Mouse (Mus musculus): ENCODE measurements around the gene Gm20388. TPM values are rescaled to one million over a fixed set of nuclear protein-coding genes. Genes with fewer than 3 reads are reported as not detected.

Gene Gm20388
- polyA plus RNA-seq, 1 experiment = 28.1 TPM

GRCm38 (mm10) chr8:122240241-122241026 is 2329.8 kb downstream of the Gm20388 start:
- Histone ChIP-seq H3K36me3 (ENCODE audit: control insufficient read depth, insufficient read depth, low read length, poor library complexity, severe bottlenecking) (no peaks in the 10 kb centered on the region), H3K27me3 (ENCODE audit: control insufficient read depth, insufficient read depth, low read length, poor library complexity, severe bottlenecking) (no peaks in the 10 kb centered on the region), H3K4me1 (ENCODE audit: control insufficient read depth, insufficient read depth, low read length) (no peaks in the 10 kb centered on the region), H3K27ac (ENCODE audit: insufficient read depth, low read length) (no peak overlapping the region), H3K9me3 (replicated peaks; ENCODE audit: control insufficient read depth, insufficient read depth, low read length, poor library complexity, severe bottlenecking) (no peaks in the 10 kb centered on the region), H3K4me3 (ENCODE audit: low read depth, low read length) (no peak overlapping the region), H3K9ac (ENCODE audit: low read depth, poor library complexity, severe bottlenecking) (no peak overlapping the region)
- TF ChIP-seq POLR2A (IDR thresholded peaks at IDR 0.05; ENCODE audit: insufficient read depth, low read length) (no peak), CTCF (IDR thresholded peaks at IDR 0.05; ENCODE audit: low read depth, low read length) (no peak), EP300 (IDR thresholded peaks at IDR 0.05; ENCODE audit: insufficient read depth, low read depth, low read length) (no peak)

- Histone ChIP-seq H3K4me1 (ENCODE audit: control insufficient read depth, insufficient read depth, low read length) (no peaks in the 10 kb centered on the region), H3K27ac (ENCODE audit: insufficient read depth, low read length) (no peak overlapping the region), H3K4me3 (ENCODE audit: low read depth, low read length) (no peak overlapping the region), H3K9ac (ENCODE audit: low read depth, poor library complexity, severe bottlenecking) (no peak overlapping the region), H3K27me3 (ENCODE audit: control insufficient read depth, insufficient read depth, low read length, poor library complexity, severe bottlenecking) (no peaks in the 10 kb centered on the region), H3K9me3 (replicated peaks; ENCODE audit: control insufficient read depth, insufficient read depth, low read length, poor library complexity, severe bottlenecking) (no peaks in the 10 kb centered on the region), H3K36me3 (ENCODE audit: control insufficient read depth, insufficient read depth, low read length, poor library complexity, severe bottlenecking) (no peaks in the 10 kb centered on the region)
- TF ChIP-seq POLR2A (IDR thresholded peaks at IDR 0.05; ENCODE audit: insufficient read depth, low read length) (no peak), EP300 (IDR thresholded peaks at IDR 0.05; ENCODE audit: insufficient read depth, low read depth, low read length) (no peak), CTCF (IDR thresholded peaks at IDR 0.05; ENCODE audit: low read depth, low read length) (no peak)
Measured at GRCm38 (mm10) chr8:122243310-122243709, 2332.7 kb downstream of the Gm20388 start.

- Histone ChIP-seq H3K36me3 (ENCODE audit: control insufficient read depth, insufficient read depth, low read length, poor library complexity, severe bottlenecking) (no peaks in the 10 kb centered on the region), H3K27me3 (ENCODE audit: control insufficient read depth, insufficient read depth, low read length, poor library complexity, severe bottlenecking) (no peaks in the 10 kb centered on the region), H3K4me3 (ENCODE audit: low read depth, low read length) (no peak overlapping the region), H3K27ac (ENCODE audit: insufficient read depth, low read length) (no peak overlapping the region), H3K9me3 (replicated peaks; ENCODE audit: control insufficient read depth, insufficient read depth, low read length, poor library complexity, severe bottlenecking) (no peaks in the 10 kb centered on the region), H3K9ac (ENCODE audit: low read depth, poor library complexity, severe bottlenecking) (no peak overlapping the region), H3K4me1 (ENCODE audit: control insufficient read depth, insufficient read depth, low read length) (no peaks in the 10 kb centered on the region)
- no peak for TF ChIP-seq POLR2A (IDR thresholded peaks at IDR 0.05; ENCODE audit: insufficient read depth, low read length)
- TF ChIP-seq CTCF (IDR thresholded peaks at IDR 0.05; ENCODE audit: low read depth, low read length) = no peak
- no peak for TF ChIP-seq EP300 (IDR thresholded peaks at IDR 0.05; ENCODE audit: insufficient read depth, low read depth, low read length)
Measured at GRCm38 (mm10) chr8:122245161-122245560, 2334.5 kb downstream of the Gm20388 start.

GRCm38 (mm10) chr8:122246257-122247211 is 2335.9 kb downstream of the Gm20388 start:
- no peaks in the 10 kb centered on the region for H3K36me3 ChIP-seq (ENCODE audit: control insufficient read depth, insufficient read depth, low read length, poor library complexity, severe bottlenecking)
- H3K27me3 ChIP-seq (ENCODE audit: control insufficient read depth, insufficient read depth, low read length, poor library complexity, severe bottlenecking) = no peaks in the 10 kb centered on the region
- H3K9me3 ChIP-seq (replicated peaks; ENCODE audit: control insufficient read depth, insufficient read depth, low read length, poor library complexity, severe bottlenecking) = no peaks in the 10 kb centered on the region
- no peak for TF ChIP-seq CTCF (IDR thresholded peaks at IDR 0.05; ENCODE audit: low read depth, low read length)
- TF ChIP-seq POLR2A (IDR thresholded peaks at IDR 0.05; ENCODE audit: insufficient read depth, low read length) = no peak
- TF ChIP-seq EP300 (IDR thresholded peaks at IDR 0.05; ENCODE audit: insufficient read depth, low read depth, low read length) = no peak
- H3K9ac ChIP-seq (ENCODE audit: low read depth, poor library complexity, severe bottlenecking) = no peak overlapping the region
- no peak overlapping the region for H3K27ac ChIP-seq (ENCODE audit: insufficient read depth, low read length)
- H3K4me3 ChIP-seq (ENCODE audit: low read depth, low read length) = no peak overlapping the region
- no peaks in the 10 kb centered on the region for H3K4me1 ChIP-seq (ENCODE audit: control insufficient read depth, insufficient read depth, low read length)

- no peaks in the 10 kb centered on the region for H3K9me3 ChIP-seq (replicated peaks; ENCODE audit: control insufficient read depth, insufficient read depth, low read length, poor library complexity, severe bottlenecking)
- no peak overlapping the region for H3K4me3 ChIP-seq (ENCODE audit: low read depth, low read length)
Measured at GRCm38 (mm10) chr8:122251739-122252138, 2341.1 kb downstream of the Gm20388 start.

More at GRCm38 (mm10) chr8:122251739-122252138, 2341.1 kb downstream of the Gm20388 start:
- H3K27me3 ChIP-seq (ENCODE audit: control insufficient read depth, insufficient read depth, low read length, poor library complexity, severe bottlenecking) = no peaks in the 10 kb centered on the region
- no peak overlapping the region for H3K27ac ChIP-seq (ENCODE audit: insufficient read depth, low read length)
- no peak for TF ChIP-seq CTCF (IDR thresholded peaks at IDR 0.05; ENCODE audit: low read depth, low read length)
- no peak for TF ChIP-seq EP300 (IDR thresholded peaks at IDR 0.05; ENCODE audit: insufficient read depth, low read depth, low read length)
- no peak for TF ChIP-seq POLR2A (IDR thresholded peaks at IDR 0.05; ENCODE audit: insufficient read depth, low read length)
- no peak overlapping the region for H3K9ac ChIP-seq (ENCODE audit: low read depth, poor library complexity, severe bottlenecking)
- H3K36me3 ChIP-seq (ENCODE audit: control insufficient read depth, insufficient read depth, low read length, poor library complexity, severe bottlenecking) = no peaks in the 10 kb centered on the region
- H3K4me1 ChIP-seq (ENCODE audit: control insufficient read depth, insufficient read depth, low read length) = no peaks in the 10 kb centered on the region

All from ES-Bruce4 (cell line).